Mouse (Mus musculus): ENCODE measurements at regions not wholly inside any gene's neighbourhood (a gene's known extent, or its start where the extent isn't known, plus 50 kb on each side); places are given as distances from the start of the nearest gene placed in this dataset.

GRCm38 (mm10) chr4:127640251-127641085 is 282.5 kb upstream of the Gjb5 start:
- no peak for TF ChIP-seq POLR2A (IDR thresholded peaks at IDR 0.05; ENCODE audit: low read depth, low read length)
- no peak for TF ChIP-seq CTCF (IDR thresholded peaks at IDR 0.05; ENCODE audit: extremely low read depth, insufficient read length, insufficient replicate concordance, low read depth, low read length)

Data from small intestine, adult 2 months (tissue).